Mouse (Mus musculus) liver, embryonic 11.5 days (tissue): ENCODE data around the gene Wdr92. TPM values are rescaled to one million over a fixed set of nuclear protein-coding genes. Genes with fewer than 3 reads are reported as not detected.

Experiments
- ATAC-seq: fragments of 200-750 bp; cut with Nextera tagmentation; replicated peaks from 2 replicates; pipeline ENCODE4 v1.8.0; 2017; ENCODE audit warnings: moderate number of reproducible peaks, mild to moderate bottlenecking, moderate TSS enrichment, moderate library complexity; ENCODE audit not compliant: low FRiP score
- DNase-seq: peaks from one replicate; pipeline ENCODE4 v3.0.0-alpha.2; 2017; ENCODE audit warnings: low spot score
- H3K27ac ChIP-seq: fragments of 300-500 bp; sonication (generic); 2 replicates; pipeline ENCODE4 v1.5.1; 2014; ENCODE audit warnings: mild to moderate bottlenecking, low read depth, low read length, control low read depth
- H3K27me3 ChIP-seq: fragments of 300-500 bp; sonication (generic); replicated peaks from 2 replicates; pipeline ENCODE4 v1.6.1; 2014; ENCODE audit warnings: low read length, mixed read lengths; ENCODE audit not compliant: control insufficient read depth, insufficient read depth
- H3K36me3 ChIP-seq: fragments of 300-500 bp; sonication (generic); 2 replicates; pipeline ENCODE4 v1.6.1; 2014; ENCODE audit warnings: mild to moderate bottlenecking, low read length, moderate library complexity, mixed read lengths; ENCODE audit not compliant: control insufficient read depth, insufficient read depth
- H3K4me1 ChIP-seq: fragments of 300-500 bp; sonication (generic); replicated peaks from 2 replicates; pipeline ENCODE4 v1.6.1; 2014; ENCODE audit warnings: low read length, mixed read lengths; ENCODE audit not compliant: control insufficient read depth, insufficient read depth
- H3K4me2 ChIP-seq: fragments of 300-500 bp; sonication (generic); 2 replicates; pipeline ENCODE4 v1.6.1; 2014; ENCODE audit warnings: mild to moderate bottlenecking, control low read depth, moderate library complexity
- H3K4me3 ChIP-seq: fragments of 300-500 bp; sonication (generic); 2 replicates; pipeline ENCODE4 v1.5.1; 2014; ENCODE audit warnings: low read depth, low read length, control low read depth
- H3K9ac ChIP-seq: fragments of 300-500 bp; sonication (generic); 2 replicates; pipeline ENCODE4 v1.6.1; 2014; ENCODE audit warnings: low read depth, low read length, control low read depth
- H3K9me3 ChIP-seq: fragments of 300-500 bp; sonication (generic); 2 replicates; pipeline ENCODE4 v1.6.1; 2016; ENCODE audit warnings: low read length, inconsistent platforms, mixed read lengths; ENCODE audit not compliant: control insufficient read depth
- WGBS: fragments of 180-500 bp; shearing (Covaris S2); extraction: QIAGEN DNeasy Blood & Tissue Kit; methylation state at CpG from one replicate; pipeline ENCODE4 v1.1.7; 2014; 5-methylcytosine and 5-hydroxymethylcytosine counted together
- polyA plus RNA-seq: library from polyadenylated mRNA; unstranded; fragments of >200 nt; fragmentation: Nextera tagmentation; extraction: Ambion mirVana; gene quantifications from 2 replicates; pipeline ENCODE4 v1.2.1, GENCODE M21; 2014

Wdr92 gene
- polyA plus RNA-seq: 34.0 and 35.9 TPM in 2 replicates

GRCm38 (mm10) chr11:17181807-17182206 lies at the start of gene Wdr92:
Wdr92 (plus strand) TSS chr11:17182107.
- no peaks in the 10 kb centered on the region for H3K36me3 ChIP-seq
- DNase-seq (no peak), ATAC-seq (no peak)
- H3K27me3 ChIP-seq: no peaks in the 10 kb centered on the region
- H3K9ac ChIP-seq: no peak within 1 kb of the TSS
- H3K27ac ChIP-seq: no peak within 1 kb of the TSS
- no peaks in the 10 kb centered on the region for H3K4me1 ChIP-seq
- H3K9me3 ChIP-seq: no peaks in the 10 kb centered on the region
- WGBS: 83% methylated on average over 3 of the region's 3 CpGs
- no peak within 1 kb of the TSS for H3K4me3 ChIP-seq
- H3K4me2 ChIP-seq: no peak within 1 kb of the TSS

- no peak overlapping the region for H3K9ac ChIP-seq
- WGBS: 59% methylated on average over 6 of the region's 6 CpGs
- ATAC-seq (no peak), DNase-seq (no peak)
- H3K27me3 ChIP-seq: no peaks in the 10 kb centered on the region
- no peak overlapping the region for H3K27ac ChIP-seq
- H3K4me3 ChIP-seq: no peak overlapping the region
- no peak overlapping the region for H3K4me2 ChIP-seq
- no peaks in the 10 kb centered on the region for H3K36me3 ChIP-seq
- no peaks in the 10 kb centered on the region for H3K9me3 ChIP-seq
- H3K4me1 ChIP-seq: no peaks in the 10 kb centered on the region
Measured at GRCm38 (mm10) chr11:17135638-17136037, 46.3 kb upstream of the Wdr92 start.

- DNase-seq: no peak
- Histone ChIP-seq H3K4me3 (no peak overlapping the region), H3K9ac (no peak overlapping the region), H3K36me3 (no peaks in the 10 kb centered on the region), H3K4me1 (no peaks in the 10 kb centered on the region), H3K9me3 (no peaks in the 10 kb centered on the region), H3K27me3 (no peaks in the 10 kb centered on the region), H3K27ac (no peak overlapping the region), H3K4me2 (no peak overlapping the region)
- ATAC-seq: no peak
- WGBS: 63% methylated on average over 6 of the region's 6 CpGs
Measured at GRCm38 (mm10) chr11:17138306-17139033, 43.4 kb upstream of the Wdr92 start.

- Histone ChIP-seq H3K4me3 (peak within 1 kb of the TSS; percentile 98), H3K4me2 (peak within 1 kb of the TSS; percentile 76), H3K27ac (peak within 1 kb of the TSS; percentile 98), H3K9ac (peak within 1 kb of the TSS; percentile 97), H3K27me3 (no peaks in the 10 kb centered on the region), H3K36me3 (peaks cover 2% of the 10 kb centered on the region; the same call in 1 of the 2 replicates), H3K4me1 (peaks cover 18% of the 10 kb centered on the region), H3K9me3 (no peaks in the 10 kb centered on the region)
- WGBS: under 1% methylated on average over 84 of the region's 89 CpGs
- DNase-seq (peak; percentile 95), ATAC-seq (peak; percentile 96)
Measured at GRCm38 (mm10) chr11:17158858-17159737, 22.8 kb upstream of the Wdr92 start, which contains the start of gene Ppp3r1. Ppp3r1 (plus strand) TSS chr11:17159263.

- Histone ChIP-seq H3K36me3 (peaks cover 2% of the 10 kb centered on the region; the same call in 1 of the 2 replicates), H3K4me1 (peaks cover 20% of the 10 kb centered on the region), H3K9me3 (no peaks in the 10 kb centered on the region), H3K27ac (peak overlapping the region; percentile 98), H3K27me3 (no peaks in the 10 kb centered on the region), H3K4me2 (peak overlapping the region; percentile 76), H3K4me3 (peak overlapping the region; percentile 98), H3K9ac (peak overlapping the region; percentile 97)
- DNase-seq (peak; percentile 64), ATAC-seq (peak; percentile 56)
- under 1% methylated on average over 32 of the region's 46 CpGs for WGBS
Measured at GRCm38 (mm10) chr11:17159738-17160241, 22.1 kb upstream of the Wdr92 start.

- Histone ChIP-seq H3K9ac (peak overlapping the region; percentile 97), H3K9me3 (no peaks in the 10 kb centered on the region), H3K36me3 (peaks cover 2% of the 10 kb centered on the region; the same call in 1 of the 2 replicates), H3K27ac (peak overlapping the region; percentile 98), H3K4me2 (peak overlapping the region; percentile 76), H3K27me3 (no peaks in the 10 kb centered on the region), H3K4me3 (peak overlapping the region; percentile 98), H3K4me1 (peaks cover 20% of the 10 kb centered on the region)
- under 1% methylated on average over 12 of the region's 12 CpGs for WGBS
- DNase-seq: no peak
- 0 out of 2 replicates have a peak, but pooled peaks have one; percentile 27 for ATAC-seq
Measured at GRCm38 (mm10) chr11:17160242-17160641, 21.7 kb upstream of the Wdr92 start.

- H3K4me1 ChIP-seq: peaks cover 24% of the 10 kb centered on the region
- no peak for ATAC-seq
- no peak overlapping the region for H3K4me2 ChIP-seq
Measured at GRCm38 (mm10) chr11:17163956-17164355, 18.0 kb upstream of the Wdr92 start.

GRCm38 (mm10) chr11:17166627-17167026 lies 15.3 kb upstream of the Wdr92 start:
- no peaks in the 10 kb centered on the region for H3K9me3 ChIP-seq
- H3K4me3 ChIP-seq: no peak overlapping the region
- H3K27me3 ChIP-seq: no peaks in the 10 kb centered on the region
- peaks cover 28% of the 10 kb centered on the region for H3K4me1 ChIP-seq
- 87% methylated on average over 7 of the region's 7 CpGs for WGBS
- no peak for DNase-seq
- no peak overlapping the region for H3K27ac ChIP-seq
- peaks cover 2% of the 10 kb centered on the region; the same call in 1 of the 2 replicates for H3K36me3 ChIP-seq
- no peak for ATAC-seq
- no peak overlapping the region for H3K9ac ChIP-seq
- no peak overlapping the region for H3K4me2 ChIP-seq

More at GRCm38 (mm10) chr11:17163956-17164355, 18.0 kb upstream of the Wdr92 start:
- Histone ChIP-seq H3K36me3 (peaks cover 2% of the 10 kb centered on the region; the same call in 1 of the 2 replicates), H3K9ac (no peak overlapping the region), H3K27me3 (no peaks in the 10 kb centered on the region), H3K9me3 (no peaks in the 10 kb centered on the region), H3K4me3 (no peak overlapping the region), H3K27ac (no peak overlapping the region)
- WGBS: 85% methylated on average over 1 of the region's 1 CpGs
- DNase-seq: no peak
